Mouse (Mus musculus) spleen, adult 2 months (tissue): ENCODE data around the gene Fndc7.

ENCODE experiments used
- CTCF ChIP-seq: fragments of 200-500 bp; IDR thresholded peaks from 2 replicates; pipeline ENCODE4 v1.5.1; 2011; ENCODE audit warnings: mild to moderate bottlenecking, inconsistent platforms; ENCODE audit not compliant: insufficient read depth, insufficient read length, insufficient replicate concordance; ENCODE audit errors: extremely low read depth
- POLR2A ChIP-seq: fragments of 200-500 bp; IDR thresholded peaks from 2 replicates; pipeline ENCODE4 v1.6.1; 2011; ENCODE audit warnings: low read depth, low read length, inconsistent platforms

GRCm38 (mm10) chr3:108853266-108853665, 36.5 kb downstream of the Fndc7 start:
- TF ChIP-seq CTCF = no peak
- no peak for TF ChIP-seq POLR2A
